In the genomic region with DNA sequence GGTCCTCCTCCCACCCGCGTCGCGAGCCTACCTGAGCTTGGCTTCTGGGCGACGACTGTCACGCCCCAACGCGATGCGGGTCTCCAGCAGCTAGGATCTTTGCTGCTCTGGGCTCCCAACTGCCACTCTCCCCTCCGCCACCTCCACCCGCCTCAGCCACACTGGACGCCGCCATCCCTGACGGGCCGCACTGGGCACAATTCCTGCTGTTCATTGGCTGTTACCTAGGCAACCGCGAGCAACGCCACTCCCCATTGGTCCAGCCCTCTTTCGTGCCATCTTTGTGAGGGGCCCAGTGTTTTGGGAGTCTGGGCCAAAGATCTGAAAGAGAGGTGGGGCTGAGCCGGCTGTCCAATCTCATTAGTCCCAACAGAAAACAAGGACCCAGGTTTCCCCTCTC, we compare ENCODE assay signal across 8 mouse cellular contexts. TPM values are rescaled to one million over a fixed set of nuclear protein-coding genes. Genes with fewer than 3 reads are reported as not detected.
DNase-seq lines count a peak whose midpoint lies in the region; ATAC-seq and TF ChIP-seq lines count a peak whose summit lies in the region.

A gene (minus strand): TSS at position 192 of the 400 bp plus-strand sequence.

- WGBS in thymus, adult 2 months = 11% methylated on average over 21 of the region's 21 CpGs
- WGBS in embryonic facial prominence, embryonic 13.5 days = under 1% methylated on average over 21 of the region's 21 CpGs
- under 1% methylated on average over 21 of the region's 21 CpGs for WGBS in limb, embryonic 12.5 days
- WGBS in midbrain, embryonic 15.5 days = under 1% methylated on average over 21 of the region's 21 CpGs

- peaks cover 9% of the 10 kb centered on the region for H3K4me1 ChIP-seq in thymus, adult 2 months (replicated peaks; ENCODE audit: control insufficient read depth, insufficient read depth, low read length)
- H3K4me1 ChIP-seq in embryonic facial prominence, embryonic 13.5 days = peaks cover 23% of the 10 kb centered on the region
- H3K4me1 ChIP-seq in limb, embryonic 12.5 days (replicated peaks) = peaks cover 15% of the 10 kb centered on the region
- peaks cover 26% of the 10 kb centered on the region for H3K4me1 ChIP-seq in midbrain, embryonic 15.5 days

- peak; percentile 18 to 22 for DNase-seq in thymus, postnatal 10 days (ENCODE audit: low spot score in 2 of 2)
- DNase-seq in thymus, adult 2 months = no peak
- DNase-seq in heart, adult 8-10 months (ENCODE audit: low spot score) = peak; percentile 43
- peak; percentile 90 for DNase-seq in kidney, adult 8-10 months
- DNase-seq in spleen, postnatal 4 days (ENCODE audit: low spot score in 2 of 2) = peak; percentile 64 to 80

- H3K36me3 ChIP-seq in thymus, adult 2 months (ENCODE audit: control insufficient read depth, insufficient read depth, low read length) = no peaks in the 10 kb centered on the region
- no peaks in the 10 kb centered on the region for H3K36me3 ChIP-seq in embryonic facial prominence, embryonic 13.5 days
- H3K36me3 ChIP-seq in limb, embryonic 12.5 days = no peaks in the 10 kb centered on the region
- H3K36me3 ChIP-seq in midbrain, embryonic 15.5 days (replicated peaks) = no peaks in the 10 kb centered on the region

- no peak within 1 kb of the TSS for H3K4me3 ChIP-seq in thymus, adult 2 months (ENCODE audit: control insufficient read depth, insufficient read depth, low read length)
- peak within 1 kb of the TSS; percentile 75 for H3K4me3 ChIP-seq in embryonic facial prominence, embryonic 13.5 days
- H3K4me3 ChIP-seq in limb, embryonic 12.5 days (replicated peaks) = peak within 1 kb of the TSS; percentile 80
- H3K4me3 ChIP-seq in midbrain, embryonic 15.5 days = peak within 1 kb of the TSS; percentile 74

- TF ChIP-seq POLR2A in thymus, adult 2 months (IDR thresholded peaks at IDR 0.05; ENCODE audit: control insufficient read depth, extremely low read depth, insufficient read depth, low read length, poor library complexity) = no peak

- H3K27me3 ChIP-seq in thymus, adult 2 months (ENCODE audit: control insufficient read depth, insufficient read depth, low read length) = peaks cover 6% of the 10 kb centered on the region; the same call in 1 of the 2 replicates
- H3K27me3 ChIP-seq in embryonic facial prominence, embryonic 13.5 days = no peaks in the 10 kb centered on the region
- no peaks in the 10 kb centered on the region for H3K27me3 ChIP-seq in limb, embryonic 12.5 days
- no peaks in the 10 kb centered on the region for H3K27me3 ChIP-seq in midbrain, embryonic 15.5 days (replicated peaks)

- no peak within 1 kb of the TSS for H3K27ac ChIP-seq in thymus, adult 2 months (ENCODE audit: control insufficient read depth, insufficient read depth, low read length)
- H3K27ac ChIP-seq in embryonic facial prominence, embryonic 13.5 days = peak within 1 kb of the TSS; percentile 60; the same call in 1 of the 2 replicates
- H3K27ac ChIP-seq in limb, embryonic 12.5 days = peak within 1 kb of the TSS; percentile 56; the same call in 1 of the 2 replicates
- H3K27ac ChIP-seq in midbrain, embryonic 15.5 days = peak within 1 kb of the TSS; percentile 85

- no peaks in the 10 kb centered on the region for H3K9me3 ChIP-seq in embryonic facial prominence, embryonic 13.5 days
- H3K9me3 ChIP-seq in limb, embryonic 12.5 days = no peaks in the 10 kb centered on the region
- H3K9me3 ChIP-seq in midbrain, embryonic 15.5 days = no peaks in the 10 kb centered on the region

- peak within 1 kb of the TSS; percentile 83 for H3K9ac ChIP-seq in embryonic facial prominence, embryonic 13.5 days
- H3K9ac ChIP-seq in limb, embryonic 12.5 days (replicated peaks) = peak within 1 kb of the TSS; percentile 76
- H3K9ac ChIP-seq in midbrain, embryonic 15.5 days = peak within 1 kb of the TSS; percentile 80

- no peak for TF ChIP-seq CTCF in thymus, adult 2 months (IDR thresholded peaks at IDR 0.05; ENCODE audit: borderline replicate concordance, control insufficient read depth, extremely low read depth, insufficient read depth, low read length, poor library complexity)

- peak within 1 kb of the TSS; percentile 89 for H3K4me2 ChIP-seq in embryonic facial prominence, embryonic 13.5 days
- H3K4me2 ChIP-seq in limb, embryonic 12.5 days = peak within 1 kb of the TSS; percentile 94
- peak within 1 kb of the TSS; percentile 92 for H3K4me2 ChIP-seq in midbrain, embryonic 15.5 days

- ATAC-seq in embryonic facial prominence, embryonic 13.5 days (ENCODE audit: insufficient number of reproducible peaks, insufficient read depth, low FRiP score, low TSS enrichment, low read depth) = peak; percentile 75
- peak; percentile 71 for ATAC-seq in limb, embryonic 12.5 days (ENCODE audit: insufficient number of reproducible peaks, insufficient read depth, low FRiP score, low TSS enrichment, low read depth)
- peak; percentile 85 for ATAC-seq in midbrain, embryonic 15.5 days (replicated peaks)

RNA-seq across cellular contexts. Expression of the gene that starts here (rescaled TPM):
- polyA plus RNA-seq in thymus, adult 2 months (2012; rRNA removed) = 0.98 and 1.1 TPM in 2 replicates
- 34.0 and 41.2 TPM in 2 replicates for polyA plus RNA-seq in embryonic facial prominence, embryonic 13.5 days (2015; fragmentation: Nextera tagmentation; extraction: Ambion mirVana)
- total RNA-seq in heart, adult 8-10 months (2022) = 1 to 10 TPM; 2.2 to 4.0 (median 2.4) TPM
- polyA plus RNA-seq in limb, embryonic 12.5 days (2016; fragmentation: Nextera tagmentation; extraction: Ambion mirVana) = 37.7 and 39.1 TPM in 2 replicates
- 154 and 162 TPM in 2 replicates for polyA plus RNA-seq in midbrain, embryonic 15.5 days (2015; fragmentation: Nextera tagmentation; extraction: Ambion mirVana)

Comparison
In these comparisons a context has a peak if more than half of its experiments do, and no peak if none do; other contexts are left out.
1. RNA of the gene that starts here (polyA plus RNA-seq): 154 to 162 TPM in midbrain, embryonic 15.5 days, 34.0 to 41.2 TPM in embryonic facial prominence, embryonic 13.5 days and 37.7 to 39.1 TPM in limb, embryonic 12.5 days; 0.98 to 1.1 TPM in thymus, adult 2 months; every median in the first group is over 10 times any median in the second.
2. Peak in every context shown above with its lines, with median percentiles within 50 percentile points of each other: ATAC-seq, H3K4me2 ChIP-seq and H3K9ac ChIP-seq.